Mouse (Mus musculus) MEL (cell line): ENCODE results near the gene Plcb4. TPM values are rescaled to one million over a fixed set of nuclear protein-coding genes. Genes with fewer than 3 reads are reported as not detected.

ENCODE experiments used
- DNase-seq: peaks from one replicate; pipeline ENCODE4 v3.0.0; 2011; ENCODE audit warnings: low read depth, low spot score
- H3K27ac ChIP-seq: 2 replicates; pipeline ENCODE4 v1.5.1; 2012; ENCODE audit warnings: low read depth, mild to moderate bottlenecking, control low read depth, low read length, moderate library complexity; ENCODE audit not compliant: control insufficient read depth
- H3K27me3 ChIP-seq, 2 experiments: fragments of 150-350 bp in 1 of 2; sonication (generic) in 1 of 2; 2 replicates each; pipeline ENCODE4 v1.6.1; 2012; ENCODE audit warnings: low read length in 2 of 2, mild to moderate bottlenecking in 2 of 2, improper control_type of control experiment in 1 of 2, moderate library complexity in 1 of 2; ENCODE audit not compliant: insufficient read depth in 2 of 2, control insufficient read depth in 1 of 2
- H3K36me3 ChIP-seq, 2 experiments: 2 replicates each; pipeline ENCODE4 v1.6.1; 2012 to 2014; ENCODE audit warnings: low read length in 2 of 2, improper control_type of control experiment in 1 of 2, inconsistent platforms in 1 of 2, mild to moderate bottlenecking in 1 of 2; ENCODE audit not compliant: insufficient read depth in 2 of 2, control insufficient read depth in 1 of 2
- H3K4me1 ChIP-seq, 2 experiments: fragments of 150-350 bp in 1 of 2; sonication (generic) in 1 of 2; 2 replicates each; pipeline ENCODE4 v1.6.1; 2012; ENCODE audit warnings: low read length in 2 of 2, improper control_type of control experiment in 1 of 2, mild to moderate bottlenecking in 1 of 2; ENCODE audit not compliant: insufficient read depth in 2 of 2, control insufficient read depth in 1 of 2
- H3K4me3 ChIP-seq, 2 experiments: fragments of 150-350 bp in 1 of 2; sonication (generic) in 1 of 2; 2 replicates each; pipeline ENCODE4 v1.5.1; 2012; ENCODE audit warnings: low read depth in 2 of 2, low read length in 2 of 2, mild to moderate bottlenecking in 2 of 2, moderate library complexity in 2 of 2, control low read depth in 1 of 2, improper control_type of control experiment in 1 of 2; ENCODE audit not compliant: control insufficient read depth in 1 of 2, insufficient read depth in 1 of 2
- H3K79me2 ChIP-seq: 2 replicates; pipeline ENCODE4 v1.6.1; 2012; ENCODE audit warnings: mild to moderate bottlenecking, low read length, moderate library complexity; ENCODE audit not compliant: control insufficient read depth, poor library complexity, insufficient read depth
- H3K9ac ChIP-seq: 2 replicates; pipeline ENCODE4 v1.6.1; 2012; ENCODE audit warnings: low read depth, mild to moderate bottlenecking, control low read depth, low read length, moderate library complexity; ENCODE audit not compliant: control insufficient read depth, poor library complexity, severe bottlenecking
- H3K9me3 ChIP-seq: fragments of 150-350 bp; sonication (generic); replicated peaks from 2 replicates; pipeline ENCODE4 v1.6.1; 2012; ENCODE audit warnings: mild to moderate bottlenecking, low read length, improper control_type of control experiment, moderate library complexity; ENCODE audit not compliant: insufficient read depth
- BHLHE40 ChIP-seq: IDR thresholded peaks from 2 replicates; pipeline ENCODE4 v1.6.1; 2012; ENCODE audit warnings: low read depth, mild to moderate bottlenecking, inconsistent platforms, low read length, improper control_type of control experiment, borderline replicate concordance
- CHD2 ChIP-seq: IDR thresholded peaks from 2 replicates; pipeline ENCODE4 v1.6.1; 2011; ENCODE audit warnings: low read length, improper control_type of control experiment
- CTCF ChIP-seq, 3 experiments: IDR thresholded peaks in 2 of 3; conservative IDR thresholded peaks in 1 of 3; 2 replicates each; pipeline ENCODE4 v1.5.1; 2011 to 2012; ENCODE audit warnings: low read length in 3 of 3, low read depth in 2 of 3, mild to moderate bottlenecking in 2 of 3, improper control_type of control experiment in 1 of 3, inconsistent platforms in 1 of 3, mixed read lengths in 1 of 3, moderate library complexity in 1 of 3; ENCODE audit not compliant: control insufficient read depth in 1 of 3, insufficient read depth in 1 of 3, poor library complexity in 1 of 3, severe bottlenecking in 1 of 3
- E2F4 ChIP-seq: IDR thresholded peaks from 2 replicates; pipeline ENCODE4 v1.6.1; 2011; ENCODE audit warnings: low read depth, low read length, improper control_type of control experiment, borderline replicate concordance
- ELF1 ChIP-seq: IDR thresholded peaks from 2 replicates; pipeline ENCODE4 v1.6.1; 2014; ENCODE audit warnings: low read depth, mild to moderate bottlenecking, inconsistent platforms, low read length, improper control_type of control experiment, moderate library complexity
- ETS1 ChIP-seq: IDR thresholded peaks from 2 replicates; pipeline ENCODE4 v1.6.1; 2012; ENCODE audit warnings: low read depth, mild to moderate bottlenecking, inconsistent platforms, low read length, improper control_type of control experiment, moderate library complexity
- GABPA ChIP-seq: IDR thresholded peaks from 2 replicates; pipeline ENCODE4 v1.6.1; 2012; ENCODE audit warnings: low read depth, mild to moderate bottlenecking, inconsistent platforms, low read length, improper control_type of control experiment, moderate library complexity
- GATA1 ChIP-seq: IDR thresholded peaks from 2 replicates; pipeline ENCODE4 v1.6.1; 2011; ENCODE audit warnings: low read depth, low read length, improper control_type of control experiment
- HCFC1 ChIP-seq: IDR thresholded peaks from 2 replicates; pipeline ENCODE4 v1.6.1; 2012; ENCODE audit warnings: low read depth, mild to moderate bottlenecking, inconsistent platforms, low read length, improper control_type of control experiment, moderate library complexity
- JUND ChIP-seq: IDR thresholded peaks from 2 replicates; pipeline ENCODE4 v1.6.1; 2011; ENCODE audit warnings: low read depth, mild to moderate bottlenecking, improper control_type of control experiment, low read length
- KAT2A ChIP-seq: conservative IDR thresholded peaks from 2 replicates; pipeline ENCODE4 v1.6.1; 2012; ENCODE audit warnings: low read depth, low read length, improper control_type of control experiment, inconsistent platforms
- MAX ChIP-seq: IDR thresholded peaks from 2 replicates; pipeline ENCODE4 v1.6.1; 2011; ENCODE audit warnings: low read length, improper control_type of control experiment
- MEF2A ChIP-seq: IDR thresholded peaks from 2 replicates; pipeline ENCODE4 v1.6.1; 2014; ENCODE audit warnings: low read depth, mild to moderate bottlenecking, inconsistent platforms, low read length, improper control_type of control experiment; ENCODE audit not compliant: poor library complexity, insufficient replicate concordance, severe bottlenecking; ENCODE audit errors: extremely low read depth
- MXI1 ChIP-seq: IDR thresholded peaks from 2 replicates; pipeline ENCODE4 v1.6.1; 2011; ENCODE audit warnings: mild to moderate bottlenecking, low read depth, low read length, improper control_type of control experiment
- MYB ChIP-seq: IDR thresholded peaks from 2 replicates; pipeline ENCODE4 v1.6.1; 2011; ENCODE audit warnings: mild to moderate bottlenecking, low read depth, low read length, improper control_type of control experiment
- NELFE ChIP-seq: IDR thresholded peaks from 2 replicates; pipeline ENCODE4 v1.6.1; 2011; ENCODE audit warnings: low read depth, low read length, improper control_type of control experiment
- NRF1 ChIP-seq: IDR thresholded peaks from 2 replicates; pipeline ENCODE4 v1.6.1; 2014; ENCODE audit warnings: low read depth, mild to moderate bottlenecking, inconsistent platforms, low read length, improper control_type of control experiment, moderate library complexity; ENCODE audit not compliant: poor library complexity, insufficient read depth, severe bottlenecking
- POLR2AphosphoS2 ChIP-seq: IDR thresholded peaks from 2 replicates; pipeline ENCODE4 v1.6.1; 2011; ENCODE audit warnings: low read length, improper control_type of control experiment
- POLR2AphosphoS5 ChIP-seq: IDR thresholded peaks from 2 replicates; pipeline ENCODE4 v1.6.1; 2012; ENCODE audit warnings: low read depth, borderline replicate concordance, mild to moderate bottlenecking, inconsistent platforms, low read length, moderate library complexity, mixed read lengths
- RAD21 ChIP-seq: IDR thresholded peaks from 2 replicates; pipeline ENCODE4 v1.6.1; 2011; ENCODE audit warnings: mild to moderate bottlenecking, low read depth, low read length, improper control_type of control experiment
- SIN3A ChIP-seq: IDR thresholded peaks from 2 replicates; pipeline ENCODE4 v1.6.1; 2012; ENCODE audit warnings: low read length, improper control_type of control experiment, inconsistent platforms
- SMC3 ChIP-seq: IDR thresholded peaks from 2 replicates; pipeline ENCODE4 v1.6.1; 2011; ENCODE audit warnings: low read depth, low read length, improper control_type of control experiment
- TBP ChIP-seq: IDR thresholded peaks from 2 replicates; pipeline ENCODE4 v1.8.0; 2011; ENCODE audit warnings: low read depth, low read length, improper control_type of control experiment
- TCF12 ChIP-seq: IDR thresholded peaks from 2 replicates; pipeline ENCODE4 v1.6.1; 2014; ENCODE audit warnings: low read depth, mild to moderate bottlenecking, inconsistent platforms, low read length, improper control_type of control experiment, moderate library complexity
- UBTF ChIP-seq: IDR thresholded peaks from 2 replicates; pipeline ENCODE4 v1.6.1; 2012; ENCODE audit warnings: low read depth, mild to moderate bottlenecking, inconsistent platforms, low read length, improper control_type of control experiment, moderate library complexity, borderline replicate concordance; ENCODE audit not compliant: insufficient read depth
- USF1 ChIP-seq: IDR thresholded peaks from 2 replicates; pipeline ENCODE4 v1.6.1; 2014; ENCODE audit warnings: low read depth, mild to moderate bottlenecking, inconsistent platforms, low read length, improper control_type of control experiment, moderate library complexity
- USF2 ChIP-seq, 2 experiments: IDR thresholded peaks; 2 replicates each; pipeline ENCODE4 v1.6.1; 2011 to 2012; ENCODE audit warnings: improper control_type of control experiment in 2 of 2, low read length in 2 of 2, borderline replicate concordance in 1 of 2, inconsistent platforms in 1 of 2, low read depth in 1 of 2, mild to moderate bottlenecking in 1 of 2; ENCODE audit not compliant: insufficient read depth in 1 of 2
- ZC3H11A ChIP-seq: IDR thresholded peaks from 2 replicates; pipeline ENCODE4 v1.6.1; 2012; ENCODE audit warnings: low read depth, mild to moderate bottlenecking, inconsistent platforms, low read length, improper control_type of control experiment
- polyA plus RNA-seq, 2 experiments: library from polyadenylated mRNA; stranded (reverse) in 1 of 2; unstranded in 1 of 2; fragments of >175 nt in 1 of 2; fragments of >200 nt in 1 of 2; gene quantifications; 2 replicates each; pipeline versions ENCODE4 v1.2.1 to v1.2.4; 2012; ENCODE audit warnings: low replicate concordance in 2 of 2, low read depth in 1 of 2; ENCODE audit not compliant: insufficient read length in 2 of 2, insufficient read depth in 1 of 2, missing spikeins in 1 of 2
- total RNA-seq: library from RNA; depleted of rRNA; stranded (reverse); fragments of 300-350 nt; gene quantifications from 2 replicates; pipeline ENCODE4 v1.2.3, GENCODE M21; 2012

Gene Plcb4
- total and polyA plus RNA-seq, 3 experiments: not detected

GRCm38 (mm10) chr2:135963089-135963488 lies 304.3 kb downstream of the Plcb4 start:
- Histone ChIP-seq H3K9me3 (no peaks in the 10 kb centered on the region), H3K27me3 (no peaks in the 10 kb centered on the region)
- DNase-seq: no peak
- TF ChIP-seq BHLHE40: no peak
- TF ChIP-seq CTCF (IDR thresholded peaks at IDR 0.05 in 2 of 3, conservative IDR thresholded peaks at IDR 0.05 in 1 of 3; ENCODE audit: control insufficient read depth in 1 of 3, insufficient read depth in 1 of 3, low read depth in 2 of 3, low read length in 3 of 3, poor library complexity in 1 of 3, severe bottlenecking in 1 of 3): no peak
- no peak for TF ChIP-seq POLR2AphosphoS5
- TF ChIP-seq MEF2A: no peak
- no peak for TF ChIP-seq CHD2
- no peak for TF ChIP-seq TCF12
- TF ChIP-seq NELFE: no peak
- no peak for TF ChIP-seq UBTF
- TF ChIP-seq HCFC1: no peak
- TF ChIP-seq POLR2AphosphoS2: no peak
- TF ChIP-seq ZC3H11A: no peak
- TF ChIP-seq GABPA: no peak
- no peak for TF ChIP-seq KAT2A
- TF ChIP-seq E2F4: no peak
- no peak for TF ChIP-seq TBP
- no peak for TF ChIP-seq MAX
- TF ChIP-seq, all 39 proteins: peak for 0
- Histone ChIP-seq H3K27ac (no peak overlapping the region), H3K9ac (no peak overlapping the region), H3K4me1 (no peaks in the 10 kb centered on the region), H3K4me3 (no peak overlapping the region), H3K79me2 (no peaks in the 10 kb centered on the region), H3K36me3 (no peaks in the 10 kb centered on the region)

GRCm38 (mm10) chr2:135966871-135967557 lies 308.2 kb downstream of the Plcb4 start:
- Histone ChIP-seq H3K9ac (no peak overlapping the region), H3K9me3 (no peaks in the 10 kb centered on the region), H3K79me2 (no peaks in the 10 kb centered on the region), H3K4me3 (no peak overlapping the region), H3K27ac (no peak overlapping the region), H3K4me1 (no peaks in the 10 kb centered on the region), H3K27me3 (no peaks in the 10 kb centered on the region), H3K36me3 (no peaks in the 10 kb centered on the region)
- peak; percentile 31 for DNase-seq
- TF ChIP-seq USF2 (IDR thresholded peaks at IDR 0.05; ENCODE audit: borderline replicate concordance in 1 of 2, insufficient read depth in 1 of 2, low read depth in 1 of 2, low read length in 2 of 2): no peak
- no peak for TF ChIP-seq CHD2
- TF ChIP-seq NELFE: no peak
- TF ChIP-seq NRF1: no peak
- TF ChIP-seq ELF1: no peak
- no peak for TF ChIP-seq JUND
- TF ChIP-seq GATA1: no peak
- no peak for TF ChIP-seq USF1
- TF ChIP-seq MYB: no peak
- no peak for TF ChIP-seq ETS1
- TF ChIP-seq KAT2A: no peak
- no peak for TF ChIP-seq BHLHE40
- TF ChIP-seq ZC3H11A: peak; percentile 34; the same call in 1 of the 2 replicates
- TF ChIP-seq CTCF (IDR thresholded peaks at IDR 0.05 in 2 of 3, conservative IDR thresholded peaks at IDR 0.05 in 1 of 3; ENCODE audit: control insufficient read depth in 1 of 3, insufficient read depth in 1 of 3, low read depth in 2 of 3, low read length in 3 of 3, poor library complexity in 1 of 3, severe bottlenecking in 1 of 3): peak; percentile 45 to 60 (median 49)
- TF ChIP-seq MXI1: no peak
- no peak for TF ChIP-seq SIN3A
- TF ChIP-seq RAD21: peak; percentile 60
- TF ChIP-seq TBP: no peak
- TF ChIP-seq SMC3: peak; percentile 45; the same call in 1 of the 2 replicates
